ENCODE assay signal across 8 mouse cellular contexts in genomic region chr12:99391942-99392880, GRCm38 (mm10).
DNase-seq lines count a peak whose midpoint lies in the region; ATAC-seq lines count a peak whose summit lies in the region.

No protein-coding gene starts in this region.

- DNase-seq in c-Kit-negative CD71-positive TER-119-positive erythroid progenitor cells, embryonic 14.5 days (ENCODE audit: low read depth, low spot score): peak; percentile 94
- peak; percentile 99 for DNase-seq in fibroblast of lung, adult 2 months (ENCODE audit: low read depth)
- peak; percentile 99 for DNase-seq in kidney, postnatal 14 days
- DNase-seq in liver, embryonic 13.5 days: peak; percentile 97
- DNase-seq in neural tube, embryonic 10.5 days (ENCODE audit: extremely low spot score, low spot score): peak; percentile 98

- H3K4me1 ChIP-seq in heart, embryonic 14.5 days (ENCODE audit: control insufficient read depth in 2 of 2, insufficient read depth in 2 of 2, low read length in 2 of 2): peaks cover 16 to 23% of the 10 kb centered on the region in 2 experiments
- peaks cover 44% of the 10 kb centered on the region for H3K4me1 ChIP-seq in liver, embryonic 13.5 days (replicated peaks)
- H3K4me1 ChIP-seq in stomach, embryonic 16.5 days (ENCODE audit: control insufficient read depth, insufficient read depth, low read length): peaks cover 17% of the 10 kb centered on the region

- H3K9ac ChIP-seq in heart, embryonic 14.5 days (ENCODE audit: low read length): peak overlapping the region; percentile 95
- H3K9ac ChIP-seq in liver, embryonic 13.5 days: peak overlapping the region; percentile 84
- H3K9ac ChIP-seq in stomach, embryonic 16.5 days (ENCODE audit: low read length): peak overlapping the region; percentile 95

- H3K9me3 ChIP-seq in heart, embryonic 14.5 days (ENCODE audit: control insufficient read depth, low read length): no peaks in the 10 kb centered on the region
- H3K9me3 ChIP-seq in liver, embryonic 13.5 days (replicated peaks): no peaks in the 10 kb centered on the region
- no peaks in the 10 kb centered on the region for H3K9me3 ChIP-seq in stomach, embryonic 16.5 days (replicated peaks; ENCODE audit: control insufficient read depth, low read length)

- H3K4me3 ChIP-seq in heart, embryonic 14.5 days (ENCODE audit: control insufficient read depth in 1 of 2, insufficient read depth in 1 of 2, low read depth in 1 of 2, low read length in 2 of 2): peak overlapping the region; percentile 96 to 98
- H3K4me3 ChIP-seq in liver, embryonic 13.5 days (replicated peaks): peak overlapping the region; percentile 91
- peak overlapping the region; percentile 92 for H3K4me3 ChIP-seq in stomach, embryonic 16.5 days (replicated peaks; ENCODE audit: low read length)

- H3K4me2 ChIP-seq in heart, embryonic 14.5 days (ENCODE audit: low read length): peak overlapping the region; percentile 89
- peak overlapping the region; percentile 98 for H3K4me2 ChIP-seq in liver, embryonic 13.5 days
- H3K4me2 ChIP-seq in stomach, embryonic 16.5 days (ENCODE audit: low read depth, low read length): peak overlapping the region; percentile 67

- peaks cover 14% of the 10 kb centered on the region for H3K36me3 ChIP-seq in heart, embryonic 14.5 days (ENCODE audit: control insufficient read depth, insufficient read depth, low read length)
- H3K36me3 ChIP-seq in liver, embryonic 13.5 days: peaks cover 13% of the 10 kb centered on the region
- no peaks in the 10 kb centered on the region; the same call in 1 of the 2 replicates for H3K36me3 ChIP-seq in stomach, embryonic 16.5 days (ENCODE audit: control insufficient read depth, insufficient read depth, low read length)

- peak; percentile 84 for ATAC-seq in CD4-positive, CD25-positive, alpha-beta regulatory T cell, adult 4 months
- peak; percentile 85 for ATAC-seq in heart, embryonic 14.5 days (ENCODE audit: insufficient number of reproducible peaks, insufficient read depth, low FRiP score, low read depth)
- ATAC-seq in liver, embryonic 13.5 days (ENCODE audit: low read depth): peak; percentile 88
- peak; percentile 89 for ATAC-seq in stomach, embryonic 16.5 days (ENCODE audit: insufficient read depth, low FRiP score)

- under 1% methylated on average over 87 of the region's 87 CpGs for WGBS in heart, embryonic 14.5 days
- under 1% methylated on average over 85 of the region's 87 CpGs for WGBS in liver, embryonic 13.5 days (ENCODE audit: insufficient replicate concordance)
- under 1% methylated on average over 83 of the region's 87 CpGs for WGBS in stomach, embryonic 16.5 days

- peak overlapping the region; percentile 91 to 96 for H3K27ac ChIP-seq in heart, embryonic 14.5 days (replicated peaks in 1 of 2; ENCODE audit: control insufficient read depth in 1 of 2, insufficient read depth in 1 of 2, low read depth in 2 of 2, low read length in 2 of 2)
- H3K27ac ChIP-seq in liver, embryonic 13.5 days: peak overlapping the region; percentile 79
- H3K27ac ChIP-seq in stomach, embryonic 16.5 days (ENCODE audit: low read length): peak overlapping the region; percentile 95

- H3K27me3 ChIP-seq in heart, embryonic 14.5 days (ENCODE audit: control insufficient read depth, insufficient read depth, low read length): no peaks in the 10 kb centered on the region
- no peaks in the 10 kb centered on the region for H3K27me3 ChIP-seq in liver, embryonic 13.5 days
- no peaks in the 10 kb centered on the region for H3K27me3 ChIP-seq in stomach, embryonic 16.5 days (ENCODE audit: control insufficient read depth, insufficient read depth, low read length)

Comparison
In these comparisons a context has a peak if more than half of its experiments do, and no peak if none do; other contexts are left out.
1. Peak in every context shown above with its lines: DNase-seq, ATAC-seq, H3K4me3 ChIP-seq and H3K27ac ChIP-seq.